Mouse (Mus musculus) macrophage (primary cell): ENCODE measurements at regions not wholly inside any gene's neighbourhood (a gene's known extent, or its start where the extent isn't known, plus 50 kb on each side); places are given as distances from the start of the nearest gene placed in this dataset.

Experiments used
- H3K27ac ChIP-seq: fragments of 350-480 bp; formaldehyde crosslinking; 2 replicates; pipeline ENCODE4 v1.9.0; 2021
- H3K36me3 ChIP-seq: fragments of 350-480 bp; formaldehyde crosslinking; 2 replicates; pipeline ENCODE4 v1.9.0; 2021; ENCODE audit errors: inconsistent target
- H3K4me3 ChIP-seq: fragments of 350-480 bp; formaldehyde crosslinking; 2 replicates; pipeline ENCODE4 v1.9.0; 2021; ENCODE audit errors: inconsistent target
- H3K79me2 ChIP-seq: fragments of 350-480 bp; formaldehyde crosslinking; 2 replicates; pipeline ENCODE4 v1.9.0; 2021; ENCODE audit errors: inconsistent target
- WGBS: methylation state at CpG from one replicate; pipeline ENCODE4 v1.1.7; 2026; ENCODE audit warnings: inconsistent platforms; ENCODE audit not compliant: missing documents; 5-methylcytosine and 5-hydroxymethylcytosine counted together

GRCm38 (mm10) chr8:128034127-128034526, 324.3 kb upstream of the Nrp1 start:
- Histone ChIP-seq H3K36me3 (no peaks in the 10 kb centered on the region), H3K27ac (no peak overlapping the region), H3K79me2 (no peaks in the 10 kb centered on the region), H3K4me3 (no peak overlapping the region)
- whole genome bisulfite sequencing = 93% methylated on average over 6 of the region's 6 CpGs

DNA sequence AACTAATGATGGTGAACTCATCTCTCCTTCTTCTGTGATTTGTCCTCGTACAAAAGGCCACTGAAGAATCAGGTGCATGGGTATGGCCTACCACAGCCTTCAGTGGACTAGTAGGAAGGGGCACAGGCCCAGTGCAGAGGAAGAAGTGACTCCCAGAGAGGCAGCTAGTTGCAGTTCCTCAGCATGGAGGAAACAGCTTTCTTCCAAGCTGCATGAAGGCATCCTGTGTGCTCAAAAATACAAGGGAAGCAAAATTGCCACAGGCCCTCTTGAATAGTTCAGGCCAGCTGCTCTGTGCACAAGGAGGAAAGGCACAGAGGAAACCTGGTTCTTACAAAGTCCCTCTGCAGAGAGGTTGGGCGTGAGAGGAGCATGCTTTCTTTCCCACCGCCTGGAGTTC, 322.7 kb upstream of the Nrp1 start:
- Histone ChIP-seq H3K27ac (peak overlapping the region; percentile 78), H3K36me3 (no peaks in the 10 kb centered on the region), H3K79me2 (no peaks in the 10 kb centered on the region), H3K4me3 (no peak overlapping the region)
- WGBS = 11% methylated on average over 3 of the region's 3 CpGs

- Histone ChIP-seq H3K4me3 (no peak overlapping the region), H3K27ac (peak overlapping the region; percentile 37), H3K36me3 (no peaks in the 10 kb centered on the region), H3K79me2 (no peaks in the 10 kb centered on the region)
- 23% methylated on average over 6 of the region's 6 CpGs for WGBS
Measured at GRCm38 (mm10) chr8:128039341-128040064, 318.9 kb upstream of the Nrp1 start.

DNA sequence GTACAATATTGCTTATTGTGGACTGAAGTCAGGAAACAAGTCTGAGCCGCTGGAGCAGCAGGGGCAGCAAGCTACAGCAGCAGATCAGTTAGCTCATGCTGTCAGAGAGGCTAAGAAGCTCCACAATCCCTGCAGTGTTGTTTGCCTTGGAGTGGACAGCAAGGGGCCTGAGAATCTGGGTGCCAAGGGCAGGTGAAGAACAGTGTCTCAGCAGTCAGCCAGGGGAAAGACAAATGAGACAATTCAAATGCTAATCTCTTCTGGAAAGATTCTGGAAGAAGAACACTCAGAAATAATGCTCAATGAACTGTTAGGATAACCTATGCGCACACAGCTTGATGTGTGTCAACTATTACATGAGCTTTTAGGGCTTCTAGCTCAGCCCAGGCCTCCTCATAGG, 315.5 kb upstream of the Nrp1 start:
- Histone ChIP-seq H3K36me3 (no peaks in the 10 kb centered on the region), H3K27ac (no peak overlapping the region), H3K4me3 (no peak overlapping the region), H3K79me2 (no peaks in the 10 kb centered on the region)
- 97% methylated on average over 2 of the region's 2 CpGs for WGBS

DNA sequence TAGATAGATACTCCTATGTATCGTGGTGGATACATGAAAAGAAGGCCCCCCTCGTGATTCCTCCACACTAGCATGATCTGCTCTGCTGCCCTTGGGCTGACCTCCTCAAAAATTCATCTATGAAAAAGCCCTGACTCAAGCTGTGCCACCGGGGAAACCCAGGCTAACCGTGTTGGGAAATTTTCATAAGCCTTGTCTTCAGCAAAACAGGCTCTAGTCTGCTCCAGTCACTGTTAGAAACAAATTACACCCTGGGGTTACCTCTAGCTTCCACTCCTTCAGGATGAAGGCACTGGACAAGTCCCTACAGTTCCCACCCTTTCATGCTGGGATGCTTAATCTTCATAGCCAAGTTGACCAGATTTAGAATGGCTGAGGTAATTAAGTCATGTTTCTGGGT, 315.0 kb upstream of the Nrp1 start:
- Histone ChIP-seq H3K4me3 (no peak overlapping the region), H3K36me3 (no peaks in the 10 kb centered on the region), H3K27ac (no peak overlapping the region), H3K79me2 (no peaks in the 10 kb centered on the region)
- WGBS = 87% methylated on average over 4 of the region's 4 CpGs

DNA sequence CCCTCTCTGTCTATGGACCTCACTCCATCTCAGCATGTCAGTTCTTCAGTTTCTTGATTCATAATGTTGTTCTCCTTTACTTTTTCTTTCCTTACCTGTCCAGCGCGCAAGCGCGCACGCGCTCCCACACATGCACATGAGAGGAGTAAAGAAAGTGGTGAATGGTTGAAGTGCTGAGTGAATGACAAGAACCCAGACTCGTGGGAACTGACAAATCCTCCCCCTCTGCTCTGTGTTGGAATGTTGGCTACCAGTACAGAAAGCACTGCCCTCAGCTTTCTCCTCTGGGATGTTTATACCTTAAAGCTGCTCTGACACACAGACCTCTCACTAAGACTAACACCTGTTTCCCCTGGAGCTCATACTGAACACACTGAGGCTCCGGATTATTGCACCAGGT, 302.2 kb upstream of the Nrp1 start:
- no peaks in the 10 kb centered on the region for H3K36me3 ChIP-seq
- H3K79me2 ChIP-seq = no peaks in the 10 kb centered on the region
- 99% methylated on average over 8 of the region's 8 CpGs for WGBS
- no peak overlapping the region for H3K4me3 ChIP-seq
- H3K27ac ChIP-seq = no peak overlapping the region

- Histone ChIP-seq H3K4me3 (no peak overlapping the region), H3K27ac (0 out of 2 replicates have a peak overlapping the region, but pooled peaks have one; percentile 86), H3K79me2 (no peaks in the 10 kb centered on the region), H3K36me3 (no peaks in the 10 kb centered on the region)
- WGBS = 98% methylated on average over 6 of the region's 6 CpGs
Measured at GRCm38 (mm10) chr8:128057845-128058244, 300.6 kb upstream of the Nrp1 start.

DNA sequence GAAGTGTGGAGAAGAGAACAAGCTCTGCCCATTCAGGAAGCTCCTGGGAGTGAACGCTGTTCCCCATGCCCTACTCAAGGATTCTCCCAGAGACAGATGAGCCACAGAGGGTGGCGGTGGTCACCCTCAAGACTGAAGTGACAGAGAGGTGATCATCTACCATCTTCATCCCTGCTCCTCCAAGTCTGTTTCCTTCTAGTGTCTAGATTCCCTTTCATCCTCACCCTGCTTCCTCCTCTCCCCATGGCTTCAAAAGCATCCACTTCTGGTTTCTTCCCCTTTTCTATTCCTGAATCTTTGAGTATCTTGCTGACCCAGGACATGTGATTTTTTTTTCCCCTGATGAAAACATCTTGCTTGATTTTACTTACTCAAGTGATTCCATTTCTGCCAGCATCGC, 298.6 kb upstream of the Nrp1 start:
- 65% methylated on average over 3 of the region's 3 CpGs for WGBS

DNA sequence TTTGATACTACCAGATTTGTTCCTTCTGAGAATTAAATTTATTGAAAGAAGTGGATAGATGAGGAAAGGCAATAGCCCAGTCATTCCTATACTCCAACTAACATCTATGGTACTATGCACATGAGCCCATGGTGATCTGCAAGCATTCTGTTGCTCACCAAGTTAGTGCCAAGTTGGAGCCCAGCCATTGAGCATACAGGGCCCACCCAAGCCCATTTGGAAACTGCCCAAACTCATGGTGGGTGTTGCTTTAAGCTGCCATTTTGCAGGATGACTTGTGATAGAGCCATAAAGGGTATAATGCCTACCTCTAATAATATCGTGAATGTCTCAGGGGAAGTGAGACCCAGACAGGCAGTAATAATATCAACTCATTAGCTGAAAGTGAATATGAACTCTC, 294.2 kb upstream of the Nrp1 start:
- 100% methylated on average over 1 of the region's 1 CpGs for WGBS
- H3K79me2 ChIP-seq = no peaks in the 10 kb centered on the region
- H3K36me3 ChIP-seq = no peaks in the 10 kb centered on the region
- H3K4me3 ChIP-seq = no peak overlapping the region
- peak overlapping the region; percentile 84; the same call in 1 of the 2 replicates for H3K27ac ChIP-seq

More for the DNA sequence above, 298.6 kb upstream of the Nrp1 start:
- no peaks in the 10 kb centered on the region for H3K36me3 ChIP-seq
- H3K79me2 ChIP-seq = no peaks in the 10 kb centered on the region
- H3K27ac ChIP-seq = peak overlapping the region; percentile 86
- no peak overlapping the region for H3K4me3 ChIP-seq

DNA sequence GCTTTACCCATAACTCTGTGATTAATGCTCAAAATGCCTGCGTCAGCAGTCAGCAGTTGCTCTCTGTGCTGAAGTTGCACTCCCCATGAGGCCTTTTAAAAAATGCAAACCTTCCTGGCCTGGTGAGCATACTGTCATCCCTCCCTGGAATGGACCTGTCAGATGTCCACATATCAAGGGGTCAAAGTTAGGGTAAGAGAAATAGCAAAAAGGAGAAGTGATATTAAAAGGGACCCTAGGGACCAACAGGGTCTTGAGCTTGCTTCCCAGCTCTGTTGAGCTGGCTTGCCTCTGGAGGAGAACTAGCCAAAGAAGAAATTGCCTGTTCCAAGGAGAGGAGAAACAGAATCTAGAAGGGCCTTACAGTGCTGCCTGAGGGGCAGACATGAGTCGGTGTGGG, 293.3 kb upstream of the Nrp1 start:
- H3K4me3 ChIP-seq = no peak overlapping the region
- 81% methylated on average over 2 of the region's 2 CpGs for WGBS
- H3K36me3 ChIP-seq = no peaks in the 10 kb centered on the region
- peak overlapping the region; percentile 84 for H3K27ac ChIP-seq
- H3K79me2 ChIP-seq = no peaks in the 10 kb centered on the region

GRCm38 (mm10) chr8:128065964-128066680, 292.3 kb upstream of the Nrp1 start:
- H3K79me2 ChIP-seq = no peaks in the 10 kb centered on the region
- WGBS = 94% methylated on average over 7 of the region's 7 CpGs
- H3K4me3 ChIP-seq = no peak overlapping the region
- no peaks in the 10 kb centered on the region for H3K36me3 ChIP-seq
- peak overlapping the region; percentile 84 for H3K27ac ChIP-seq

DNA sequence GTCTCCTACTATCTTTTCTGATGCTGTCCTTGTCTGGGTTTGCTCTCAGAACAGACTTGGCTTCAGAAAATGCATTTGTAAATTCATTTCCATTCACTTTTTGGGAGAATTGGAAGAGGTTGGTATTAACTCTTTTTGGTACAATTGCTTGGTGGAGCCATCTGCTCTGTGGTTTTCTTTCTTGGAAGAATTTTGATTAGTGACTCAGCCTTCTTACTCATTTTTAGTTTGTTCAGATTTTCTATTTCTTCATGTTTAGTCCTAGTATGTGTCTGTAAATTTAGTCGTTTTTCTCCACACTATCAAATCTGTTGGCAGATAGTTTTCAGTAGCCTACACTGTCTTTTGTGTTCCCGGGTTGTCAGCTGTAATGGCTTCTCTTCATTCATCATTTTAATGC, 288.7 kb upstream of the Nrp1 start:
- Histone ChIP-seq H3K36me3 (no peaks in the 10 kb centered on the region), H3K4me3 (no peak overlapping the region), H3K27ac (no peak overlapping the region), H3K79me2 (no peaks in the 10 kb centered on the region)
- 75% methylated on average over 2 of the region's 2 CpGs for WGBS

DNA sequence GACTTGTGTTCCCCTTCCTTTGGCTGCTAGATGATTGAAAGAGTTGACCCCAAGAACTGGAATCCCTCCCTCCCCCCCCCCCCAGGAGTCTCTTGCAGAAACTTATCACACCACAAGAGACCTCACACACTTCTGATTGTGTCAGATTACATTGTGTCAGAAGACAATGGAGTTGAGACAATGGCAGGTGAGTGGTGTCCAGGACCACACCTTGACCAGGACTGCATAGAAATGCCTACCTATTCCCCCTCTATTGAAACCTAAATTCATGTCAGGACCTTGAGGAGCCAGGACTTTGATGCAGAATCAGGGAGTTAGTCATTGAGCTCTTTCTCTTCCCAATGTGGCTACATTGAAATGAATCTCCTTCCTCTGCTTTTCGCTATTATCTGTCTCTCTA, 282.8 kb upstream of the Nrp1 start:
- Histone ChIP-seq H3K79me2 (no peaks in the 10 kb centered on the region), H3K4me3 (no peak overlapping the region), H3K36me3 (no peaks in the 10 kb centered on the region), H3K27ac (peak overlapping the region; percentile 94; the same call in 1 of the 2 replicates)
- WGBS = 88% methylated on average over 1 of the region's 1 CpGs

DNA sequence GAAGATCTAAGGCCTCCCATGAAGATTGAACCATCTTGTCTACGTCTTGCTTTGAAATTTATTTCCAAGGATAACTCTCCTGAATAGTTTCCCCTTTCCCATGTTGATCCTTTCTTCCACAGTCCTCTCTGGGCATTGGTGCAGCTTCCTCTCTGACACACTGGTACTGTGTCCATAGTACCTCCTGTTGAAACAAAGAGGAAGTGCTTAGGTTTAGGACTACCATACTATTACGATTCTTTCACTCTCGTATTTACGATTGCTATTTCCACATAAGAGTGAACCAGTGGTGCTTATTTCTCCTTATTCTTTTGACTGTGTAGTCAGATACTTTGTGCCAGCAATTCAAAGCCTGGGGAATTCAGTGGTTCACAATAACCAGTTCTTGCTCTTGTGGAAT, 282.2 kb upstream of the Nrp1 start:
- Histone ChIP-seq H3K36me3 (no peaks in the 10 kb centered on the region), H3K79me2 (no peaks in the 10 kb centered on the region), H3K27ac (peak overlapping the region; percentile 94), H3K4me3 (no peak overlapping the region)
- 35% methylated on average over 4 of the region's 4 CpGs for WGBS

GRCm38 (mm10) chr8:128078740-128079139, 279.7 kb upstream of the Nrp1 start:
- Histone ChIP-seq H3K4me3 (no peak overlapping the region), H3K27ac (peak overlapping the region; percentile 94), H3K79me2 (no peaks in the 10 kb centered on the region), H3K36me3 (no peaks in the 10 kb centered on the region)
- 11% methylated on average over 1 of the region's 1 CpGs for WGBS
